Mouse (Mus musculus): ENCODE measurements around the gene Susd4. TPM values are rescaled to one million over a fixed set of nuclear protein-coding genes. Genes with fewer than 3 reads are reported as not detected.

Gene Susd4
- 4.1 and 5.8 TPM in 2 replicates for polyA plus RNA-seq (2014; fragmentation: Nextera tagmentation; extraction: Ambion mirVana)

DNA sequence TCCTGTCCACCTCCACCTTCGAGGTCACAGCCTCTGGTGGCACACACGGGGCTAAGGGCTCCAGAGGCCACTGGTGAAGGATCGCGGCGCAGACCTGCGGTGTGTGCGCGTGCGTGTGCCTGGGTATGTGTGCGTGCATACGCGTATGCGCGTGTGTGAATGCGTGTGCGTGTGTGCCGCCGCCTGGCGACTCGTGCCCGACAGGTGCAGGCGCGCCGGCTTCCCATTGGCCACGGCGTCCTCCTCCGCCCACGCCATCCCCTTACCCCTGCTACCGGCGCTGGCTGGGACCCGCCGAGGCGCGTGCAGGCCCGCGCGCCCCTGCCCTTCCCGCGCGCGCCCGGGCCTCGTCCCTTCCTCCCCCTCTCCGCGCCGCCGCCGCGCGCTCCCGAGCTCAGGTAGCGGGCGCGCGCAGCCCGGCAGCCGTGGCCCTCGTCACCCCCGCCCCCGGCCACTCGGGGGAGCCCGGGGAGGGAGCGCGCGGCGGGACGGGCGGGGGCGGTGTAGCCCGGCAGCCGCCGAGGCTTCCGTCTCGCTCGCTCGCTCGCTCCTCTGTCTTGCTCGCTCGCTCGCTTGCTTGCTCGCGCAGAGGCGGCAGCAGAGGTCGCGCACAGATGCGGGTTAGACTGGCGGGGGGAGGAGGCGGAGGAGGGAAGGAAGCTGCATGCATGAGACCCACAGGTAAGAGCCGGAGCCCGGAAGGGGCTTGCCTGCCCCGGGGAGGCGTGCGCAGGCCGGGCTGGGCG, at the start of gene Susd4:
TSS of gene Susd4 (plus strand) at position 145 of the 746 bp plus-strand sequence.
- H3K4me1 ChIP-seq (ENCODE audit: control insufficient read depth in 2 of 2, insufficient read depth in 2 of 2, low read length in 2 of 2), result peaks cover 5 to 10% of the 10 kb centered on the region in 2 experiments; a peak in 2 of 4 replicates
- peak within 1 kb of the TSS; percentile 72 for H3K9ac ChIP-seq (ENCODE audit: low read length)
- no peaks in the 10 kb centered on the region for H3K9me3 ChIP-seq (ENCODE audit: control insufficient read depth, low read length)
- ATAC-seq (ENCODE audit: insufficient number of reproducible peaks, insufficient read depth, low FRiP score, low read depth), result peak; percentile 72
- H3K36me3 ChIP-seq (ENCODE audit: control insufficient read depth, insufficient read depth, low read length), result no peaks in the 10 kb centered on the region
- peak within 1 kb of the TSS; percentile 96 for H3K4me2 ChIP-seq (ENCODE audit: low read length)
- H3K27me3 ChIP-seq (ENCODE audit: control insufficient read depth, insufficient read depth, low read length), result peaks cover 20% of the 10 kb centered on the region
- under 1% methylated on average over 93 of the region's 95 CpGs for WGBS
- no peak within 1 kb of the TSS for H3K27ac ChIP-seq (replicated peaks in 1 of 2; ENCODE audit: control insufficient read depth in 1 of 2, insufficient read depth in 1 of 2, low read depth in 2 of 2, low read length in 2 of 2)
- H3K4me3 ChIP-seq (ENCODE audit: control insufficient read depth in 1 of 2, insufficient read depth in 1 of 2, low read depth in 1 of 2, low read length in 2 of 2), result peak within 1 kb of the TSS; percentile 68 to 78

DNA sequence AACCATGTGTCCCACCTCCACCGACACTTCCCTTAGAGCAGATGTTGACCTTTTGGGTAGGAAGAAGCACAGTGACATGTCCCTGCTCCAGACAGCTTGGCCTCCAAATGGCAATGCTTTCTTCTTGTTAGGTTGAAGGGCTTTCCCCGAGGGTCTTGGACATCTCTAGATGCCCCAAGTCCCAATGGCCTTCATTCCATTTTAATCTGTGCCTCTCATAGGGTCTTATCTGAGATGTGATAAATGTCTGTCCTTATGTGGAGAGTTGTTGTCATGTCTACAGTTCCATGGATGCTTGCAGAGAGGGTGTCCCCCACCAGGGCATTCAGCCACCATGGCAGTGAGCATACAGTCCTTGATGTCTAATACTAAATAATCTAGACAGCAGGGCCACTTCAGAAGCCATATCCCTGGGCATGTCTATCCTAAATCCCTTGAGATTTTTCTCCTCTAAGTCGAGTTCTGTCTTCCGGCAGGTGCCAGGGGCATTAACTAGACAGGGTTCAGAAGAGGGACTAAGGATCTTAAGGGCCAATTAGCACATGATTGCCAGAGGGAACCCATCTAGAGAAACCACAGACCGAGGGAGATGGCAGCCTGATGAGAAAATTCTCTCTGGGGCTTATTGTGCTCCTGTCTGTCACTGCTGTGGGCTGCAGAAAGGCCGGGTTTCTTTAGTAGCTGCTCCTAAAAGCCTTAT, 49.3 kb upstream of the Susd4 start:
- WGBS, result 57% methylated on average over 6 of the region's 6 CpGs
- ATAC-seq (ENCODE audit: insufficient number of reproducible peaks, insufficient read depth, low FRiP score, low read depth), result no peak
- peaks cover 0 to 2% of the 10 kb centered on the region in 2 experiments; a peak in 1 of 4 replicates for H3K4me1 ChIP-seq (ENCODE audit: control insufficient read depth in 2 of 2, insufficient read depth in 2 of 2, low read length in 2 of 2)

DNA sequence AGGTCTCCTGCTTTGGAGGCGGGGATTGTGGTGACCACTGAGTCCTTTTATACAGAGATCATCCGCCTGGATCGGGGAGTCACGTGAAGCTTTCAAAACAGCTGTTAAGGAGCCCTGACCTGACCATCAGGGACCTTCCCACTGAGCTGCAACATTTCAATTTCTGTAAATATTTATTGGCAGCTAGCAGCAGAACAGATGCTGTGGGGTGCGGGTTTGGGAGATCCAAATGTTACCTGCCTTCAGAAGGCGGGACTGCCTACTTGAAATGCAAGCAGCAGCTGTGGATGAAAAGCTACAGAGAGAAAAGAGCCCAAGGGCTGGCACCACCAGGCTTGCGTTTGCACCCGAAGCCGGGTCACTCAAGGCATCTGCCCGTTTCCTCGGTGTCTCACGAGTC, 36.1 kb upstream of the Susd4 start:
- H3K27ac ChIP-seq (replicated peaks in 1 of 2; ENCODE audit: control insufficient read depth in 1 of 2, insufficient read depth in 1 of 2, low read depth in 2 of 2, low read length in 2 of 2), result no peak overlapping the region
- H3K9me3 ChIP-seq (ENCODE audit: control insufficient read depth, low read length), result no peaks in the 10 kb centered on the region

More for the DNA sequence above, 49.3 kb upstream of the Susd4 start:
- Histone ChIP-seq H3K9me3 (ENCODE audit: control insufficient read depth, low read length) (no peaks in the 10 kb centered on the region), H3K27me3 (ENCODE audit: control insufficient read depth, insufficient read depth, low read length) (no peaks in the 10 kb centered on the region), H3K4me2 (ENCODE audit: low read length) (no peak overlapping the region), H3K4me3 (ENCODE audit: control insufficient read depth in 1 of 2, insufficient read depth in 1 of 2, low read depth in 1 of 2, low read length in 2 of 2) (no peak overlapping the region), H3K27ac (replicated peaks in 1 of 2; ENCODE audit: control insufficient read depth in 1 of 2, insufficient read depth in 1 of 2, low read depth in 2 of 2, low read length in 2 of 2) (no peak overlapping the region), H3K36me3 (ENCODE audit: control insufficient read depth, insufficient read depth, low read length) (no peaks in the 10 kb centered on the region), H3K9ac (ENCODE audit: low read length) (no peak overlapping the region)

DNA sequence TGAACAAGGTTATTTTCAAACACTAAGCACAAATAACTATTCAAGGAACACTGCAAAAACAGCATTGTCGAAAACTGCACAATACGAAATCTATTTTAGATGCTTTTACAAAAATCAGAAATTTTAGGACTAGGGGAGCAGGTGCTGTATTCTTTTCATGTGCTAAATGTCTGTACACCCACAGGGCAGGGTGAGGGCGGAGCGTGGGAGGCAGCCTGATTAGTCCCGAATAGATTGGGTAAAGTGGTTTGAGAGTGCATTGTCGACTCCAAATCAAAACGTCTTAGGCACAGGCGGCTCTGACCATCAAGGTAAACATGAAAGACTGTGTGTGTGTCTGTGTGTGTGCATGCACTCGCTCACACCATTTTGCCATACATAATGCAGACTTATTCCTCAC, 34.7 kb upstream of the Susd4 start:
- Histone ChIP-seq H3K4me1 (ENCODE audit: control insufficient read depth in 2 of 2, insufficient read depth in 2 of 2, low read length in 2 of 2) (peaks cover 2 to 5% of the 10 kb centered on the region in 2 experiments; a peak in 1 of 4 replicates), H3K4me2 (ENCODE audit: low read length) (no peak overlapping the region), H3K4me3 (ENCODE audit: control insufficient read depth in 1 of 2, insufficient read depth in 1 of 2, low read depth in 1 of 2, low read length in 2 of 2) (no peak overlapping the region), H3K27me3 (ENCODE audit: control insufficient read depth, insufficient read depth, low read length) (no peaks in the 10 kb centered on the region), H3K36me3 (ENCODE audit: control insufficient read depth, insufficient read depth, low read length) (no peaks in the 10 kb centered on the region), H3K9me3 (ENCODE audit: control insufficient read depth, low read length) (no peaks in the 10 kb centered on the region), H3K27ac (replicated peaks in 1 of 2; ENCODE audit: control insufficient read depth in 1 of 2, insufficient read depth in 1 of 2, low read depth in 2 of 2, low read length in 2 of 2) (no peak overlapping the region), H3K9ac (ENCODE audit: low read length) (no peak overlapping the region)
- WGBS, result 59% methylated on average over 9 of the region's 9 CpGs
- no peak for ATAC-seq (ENCODE audit: insufficient number of reproducible peaks, insufficient read depth, low FRiP score, low read depth)

More for the DNA sequence above, 36.1 kb upstream of the Susd4 start:
- Histone ChIP-seq H3K27me3 (ENCODE audit: control insufficient read depth, insufficient read depth, low read length) (no peaks in the 10 kb centered on the region), H3K4me3 (ENCODE audit: control insufficient read depth in 1 of 2, insufficient read depth in 1 of 2, low read depth in 1 of 2, low read length in 2 of 2) (no peak overlapping the region), H3K36me3 (ENCODE audit: control insufficient read depth, insufficient read depth, low read length) (no peaks in the 10 kb centered on the region), H3K4me2 (ENCODE audit: low read length) (no peak overlapping the region), H3K9ac (ENCODE audit: low read length) (no peak overlapping the region), H3K4me1 (ENCODE audit: control insufficient read depth in 2 of 2, insufficient read depth in 2 of 2, low read length in 2 of 2) (peaks cover 2 to 5% of the 10 kb centered on the region in 2 experiments; a peak in 1 of 4 replicates)
- WGBS, result 70% methylated on average over 12 of the region's 12 CpGs
- ATAC-seq (ENCODE audit: insufficient number of reproducible peaks, insufficient read depth, low FRiP score, low read depth), result no peak

DNA sequence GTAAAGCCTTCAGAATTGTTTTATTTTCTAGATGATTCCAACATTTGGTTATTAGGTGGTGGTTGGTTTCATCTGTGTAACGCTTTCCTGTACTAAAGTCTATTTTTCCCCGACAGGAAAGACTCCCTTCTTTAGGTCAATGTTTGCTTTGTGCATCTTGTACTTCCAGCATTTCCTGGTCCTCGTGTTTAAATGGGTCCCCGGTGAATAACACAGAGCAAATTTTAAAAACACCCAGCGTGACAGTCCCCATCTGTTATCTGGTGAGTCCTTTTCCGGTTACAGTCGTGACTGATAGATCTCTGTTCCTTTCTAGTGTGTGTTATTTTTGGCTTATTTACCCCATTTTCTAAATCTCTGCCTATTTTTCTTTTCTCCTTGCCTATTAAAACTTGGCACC, 31.0 kb upstream of the Susd4 start:
- H3K9ac ChIP-seq (ENCODE audit: low read length), result no peak overlapping the region
- WGBS, result 40% methylated on average over 7 of the region's 7 CpGs
- H3K4me3 ChIP-seq (ENCODE audit: control insufficient read depth in 1 of 2, insufficient read depth in 1 of 2, low read depth in 1 of 2, low read length in 2 of 2), result no peak overlapping the region
- H3K27me3 ChIP-seq (ENCODE audit: control insufficient read depth, insufficient read depth, low read length), result no peaks in the 10 kb centered on the region
- peak overlapping the region; percentile 11; the same call in 1 of the 2 replicates for H3K4me2 ChIP-seq (ENCODE audit: low read length)
- H3K36me3 ChIP-seq (ENCODE audit: control insufficient read depth, insufficient read depth, low read length), result no peaks in the 10 kb centered on the region
- 0 out of 4 replicates have a peak overlapping the region, but pooled peaks of 1 of the 2 experiments have one; percentile 10 for H3K27ac ChIP-seq (replicated peaks in 1 of 2; ENCODE audit: control insufficient read depth in 1 of 2, insufficient read depth in 1 of 2, low read depth in 2 of 2, low read length in 2 of 2)
- H3K4me1 ChIP-seq (ENCODE audit: control insufficient read depth in 2 of 2, insufficient read depth in 2 of 2, low read length in 2 of 2), result peaks cover 2 to 5% of the 10 kb centered on the region in 2 experiments; a peak in 1 of 4 replicates
- no peaks in the 10 kb centered on the region for H3K9me3 ChIP-seq (ENCODE audit: control insufficient read depth, low read length)
- ATAC-seq (ENCODE audit: insufficient number of reproducible peaks, insufficient read depth, low FRiP score, low read depth), result no peak

DNA sequence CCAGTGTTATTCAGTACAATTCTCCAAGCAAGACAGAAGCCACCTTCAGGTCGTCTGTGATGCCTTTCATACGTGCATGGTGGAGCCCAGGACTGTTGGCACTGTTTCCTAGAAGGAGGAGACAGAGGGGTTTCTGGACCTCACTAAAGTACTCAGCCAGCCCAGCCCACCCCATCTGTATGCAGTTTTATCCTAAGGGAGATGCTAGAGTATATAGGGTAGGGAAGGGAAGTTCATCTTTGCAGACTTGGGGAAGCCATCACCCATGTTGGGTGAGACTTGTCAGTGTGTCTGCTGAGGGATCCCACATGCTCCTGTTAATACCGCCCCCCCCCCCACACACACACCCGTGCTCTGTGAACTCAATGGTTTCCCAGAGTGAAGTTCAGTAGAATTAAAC, 27.8 kb upstream of the Susd4 start:
- Histone ChIP-seq H3K4me2 (ENCODE audit: low read length) (no peak overlapping the region), H3K9ac (ENCODE audit: low read length) (no peak overlapping the region), H3K27ac (replicated peaks in 1 of 2; ENCODE audit: control insufficient read depth in 1 of 2, insufficient read depth in 1 of 2, low read depth in 2 of 2, low read length in 2 of 2) (no peak overlapping the region), H3K27me3 (ENCODE audit: control insufficient read depth, insufficient read depth, low read length) (no peaks in the 10 kb centered on the region), H3K36me3 (ENCODE audit: control insufficient read depth, insufficient read depth, low read length) (no peaks in the 10 kb centered on the region), H3K9me3 (ENCODE audit: control insufficient read depth, low read length) (no peaks in the 10 kb centered on the region), H3K4me1 (ENCODE audit: control insufficient read depth in 2 of 2, insufficient read depth in 2 of 2, low read length in 2 of 2) (no peaks in the 10 kb centered on the region), H3K4me3 (ENCODE audit: control insufficient read depth in 1 of 2, insufficient read depth in 1 of 2, low read depth in 1 of 2, low read length in 2 of 2) (no peak overlapping the region)
- 56% methylated on average over 4 of the region's 4 CpGs for WGBS
- no peak for ATAC-seq (ENCODE audit: insufficient number of reproducible peaks, insufficient read depth, low FRiP score, low read depth)

DNA sequence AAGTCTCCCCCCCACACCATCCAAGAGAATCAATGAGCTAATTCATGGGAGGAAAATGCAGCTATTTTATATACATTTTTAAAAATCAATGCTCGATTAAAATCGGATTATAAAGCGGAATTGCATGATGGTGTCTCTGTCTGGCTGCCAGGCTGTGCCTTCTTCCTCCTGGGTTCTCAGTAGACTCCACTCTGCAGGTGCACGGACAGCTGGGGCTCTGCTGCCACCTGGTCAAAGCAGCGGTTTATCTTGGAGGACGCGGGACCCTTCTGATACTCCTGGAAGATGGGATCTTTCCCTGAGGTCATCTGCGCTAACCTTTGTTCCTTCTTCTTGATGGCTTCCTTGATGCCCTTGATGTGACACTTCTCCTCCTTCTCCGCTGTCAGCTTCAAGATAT, 16.6 kb upstream of the Susd4 start:
- Histone ChIP-seq H3K36me3 (ENCODE audit: control insufficient read depth, insufficient read depth, low read length) (no peaks in the 10 kb centered on the region), H3K4me3 (ENCODE audit: control insufficient read depth in 1 of 2, insufficient read depth in 1 of 2, low read depth in 1 of 2, low read length in 2 of 2) (no peak overlapping the region), H3K27ac (replicated peaks in 1 of 2; ENCODE audit: control insufficient read depth in 1 of 2, insufficient read depth in 1 of 2, low read depth in 2 of 2, low read length in 2 of 2) (no peak overlapping the region), H3K4me2 (ENCODE audit: low read length) (no peak overlapping the region), H3K9me3 (ENCODE audit: control insufficient read depth, low read length) (no peaks in the 10 kb centered on the region), H3K4me1 (ENCODE audit: control insufficient read depth in 2 of 2, insufficient read depth in 2 of 2, low read length in 2 of 2) (no peaks in the 10 kb centered on the region), H3K27me3 (ENCODE audit: control insufficient read depth, insufficient read depth, low read length) (peaks cover 9% of the 10 kb centered on the region; the same call in 1 of the 2 replicates), H3K9ac (ENCODE audit: low read length) (no peak overlapping the region)
- no peak for ATAC-seq (ENCODE audit: insufficient number of reproducible peaks, insufficient read depth, low FRiP score, low read depth)
- WGBS, result 85% methylated on average over 9 of the region's 9 CpGs

Measured in heart, embryonic 14.5 days (tissue).